Mouse (Mus musculus) Patski (cell line): ENCODE measurements around the gene Cer1. TPM values are rescaled to one million over a fixed set of nuclear protein-coding genes. Genes with fewer than 3 reads are reported as not detected.

Source experiments
- ATAC-seq: fragments of 100-300 bp; one replicate; pipeline ENCODE4 v1.8.0; 2021
- CTCF ChIA-PET: fragments of 350-600 bp; sonication (Branson Sonifier 250); formaldehyde crosslinking; loops from one replicate; lab custom pipeline; 2022; ENCODE audit warnings: inconsistent platforms; lab: Charles Lee
- POLR2A ChIA-PET: fragments of 350-600 bp; sonication (Branson Sonifier 250); formaldehyde crosslinking; loops from one replicate; lab custom pipeline; 2022; ENCODE audit warnings: antibody characterized with exemption, inconsistent platforms; lab: Charles Lee
- DNase-seq: peaks from one replicate; pipeline ENCODE4 v3.0.0-alpha.2; 2011; ENCODE audit warnings: low read depth, low spot score
- H3K27me3 ChIP-seq: fragments of 371-371 bp; one replicate; pipeline ENCODE4 v1.5.1; 2021
- CTCF ChIP-seq: fragments of 100-300 bp; IDR thresholded peaks from one replicate; pipeline ENCODE4 v1.5.1; 2021
- in situ Hi-C: fragments of 300-500 bp; cut with MboI; formaldehyde crosslinking; loops from 3 replicates; pipeline ENCODE4 v1.11.1; 2018; ENCODE audit warnings: low pct_unique_long_range_greater_than_20kb, mixed read lengths
- polyA plus RNA-seq: library from polyadenylated mRNA; unstranded; gene quantifications from one replicate; pipeline ENCODE4 v1.2.3, GENCODE M21; 2021

Gene Cer1
- polyA plus RNA-seq, 1 experiment from 2014 or later, result not detected

- no peak for TF ChIP-seq CTCF
- ChIA-PET POLR2A (no interaction called here), CTCF (interaction anchor here (0.7 to 1.8 kb wide), 2 partner anchors 11 to 15 kb away, joined by 3 to 5 read pairs; no protein-coding TSS in a partner anchor)
- DNase-seq, result no peak
- in situ Hi-C loops, result no loop called here
- no peak for ATAC-seq
- no peaks in the 10 kb centered on the region for H3K27me3 ChIP-seq
Measured at GRCm38 (mm10) chr4:82875532-82875931, 9.4 kb downstream of the Cer1 start.

- DNase-seq, result no peak
- TF ChIP-seq CTCF, result no peak
- ChIA-PET CTCF (interaction anchor here (1.8 kb wide), 1 partner anchor 15 kb away, joined by 5 read pairs; no protein-coding TSS in a partner anchor), POLR2A (no interaction called here)
- ATAC-seq, result no peak
- in situ Hi-C loops, result no loop called here
- no peaks in the 10 kb centered on the region for H3K27me3 ChIP-seq
Measured at GRCm38 (mm10) chr4:82874791-82875190, 10.2 kb downstream of the Cer1 start.

- CTCF ChIA-PET, result interaction anchor here (1.3 to 1.4 kb wide), 2 partner anchors 8 to 57 kb away, joined by 3 to 4 read pairs; no protein-coding TSS in a partner anchor
- no peak for ATAC-seq
- H3K27me3 ChIP-seq, result no peaks in the 10 kb centered on the region
- in situ Hi-C loops, result no loop called here
- no peak for TF ChIP-seq CTCF
- POLR2A ChIA-PET, result no interaction called here
- DNase-seq, result no peak
Measured at GRCm38 (mm10) chr4:82872548-82872947, 12.4 kb downstream of the Cer1 start.

GRCm38 (mm10) chr4:82872121-82872520 lies 12.8 kb downstream of the Cer1 start:
- ATAC-seq, result no peak

GRCm38 (mm10) chr4:82870931-82871330 lies 14.0 kb downstream of the Cer1 start:
- H3K27me3 ChIP-seq, result no peaks in the 10 kb centered on the region
- ChIA-PET CTCF (interaction anchor here (1.8 kb wide), 1 partner anchor 8 kb away, joined by 5 read pairs; no protein-coding TSS in a partner anchor), POLR2A (interaction anchor here (0.6 kb wide), 1 partner anchor 26 kb away, joined by 3 read pairs; no protein-coding TSS in a partner anchor)
- no peak for TF ChIP-seq CTCF
- ATAC-seq (no peak), DNase-seq (no peak)
- in situ Hi-C loops, result no loop called here

More at GRCm38 (mm10) chr4:82872121-82872520, 12.8 kb downstream of the Cer1 start:
- no peak for DNase-seq
- in situ Hi-C loops, result no loop called here
- POLR2A ChIA-PET, result no interaction called here
- no peaks in the 10 kb centered on the region for H3K27me3 ChIP-seq
- TF ChIP-seq CTCF, result no peak
- CTCF ChIA-PET, result interaction anchor here (1.3 to 1.4 kb wide), 2 partner anchors 9 to 58 kb away, joined by 3 to 4 read pairs; no protein-coding TSS in a partner anchor

GRCm38 (mm10) chr4:82867731-82868445 lies 17.1 kb downstream of the Cer1 start:
- ATAC-seq (no peak), DNase-seq (no peak)
- H3K27me3 ChIP-seq, result no peaks in the 10 kb centered on the region
- ChIA-PET CTCF (no interaction called here), POLR2A (no interaction called here)
- no peak for TF ChIP-seq CTCF
- in situ Hi-C loops, result loop anchor here (5.0 kb wide), 1 partner anchor 49 kb away; no protein-coding TSS in a partner anchor

- no peaks in the 10 kb centered on the region for H3K27me3 ChIP-seq
- no peak for ATAC-seq
- ChIA-PET POLR2A (no interaction called here), CTCF (no interaction called here)
- TF ChIP-seq CTCF, result no peak
- in situ Hi-C loops, result loop anchor here (5.0 kb wide), 1 partner anchor 50 kb away; no protein-coding TSS in a partner anchor
- no peak for DNase-seq
Measured at GRCm38 (mm10) chr4:82867111-82867510, 17.8 kb downstream of the Cer1 start.

- no peak for TF ChIP-seq CTCF
- H3K27me3 ChIP-seq, result no peaks in the 10 kb centered on the region
- DNase-seq (no peak), ATAC-seq (no peak)
- in situ Hi-C loops, result loop anchor here (5.0 kb wide), 1 partner anchor 52 kb away; no protein-coding TSS in a partner anchor
- POLR2A ChIA-PET, result no interaction called here
- CTCF ChIA-PET, result no interaction called here
Measured at GRCm38 (mm10) chr4:82864974-82865699, 19.8 kb downstream of the Cer1 start.

GRCm38 (mm10) chr4:82863316-82863715 lies 21.6 kb downstream of the Cer1 start:
- TF ChIP-seq CTCF, result no peak
- ChIA-PET CTCF (interaction anchor here (1.6 kb wide), 1 partner anchor 16 kb away, joined by 3 read pairs; no protein-coding TSS in a partner anchor), POLR2A (no interaction called here)
- DNase-seq (no peak), ATAC-seq (no peak)
- in situ Hi-C loops, result no loop called here
- H3K27me3 ChIP-seq, result no peaks in the 10 kb centered on the region

- no peak for ATAC-seq
- no peak for TF ChIP-seq CTCF
- no peaks in the 10 kb centered on the region for H3K27me3 ChIP-seq
- no peak for DNase-seq
- in situ Hi-C loops, result no loop called here
- ChIA-PET POLR2A (no interaction called here), CTCF (interaction anchor here (1.6 kb wide), 1 partner anchor 18 kb away, joined by 3 read pairs; no protein-coding TSS in a partner anchor)
Measured at GRCm38 (mm10) chr4:82861451-82861850, 23.5 kb downstream of the Cer1 start.
